Mouse (Mus musculus) G1E-ER4 (cell line): Measurements from ENCODE around the gene Sf1. TPM values are rescaled to one million over a fixed set of nuclear protein-coding genes. Genes with fewer than 3 reads are reported as not detected.

Experiments used
- GATA1 ChIP-seq: IDR thresholded peaks from one replicate; pipeline ENCODE4 v1.8.0; 2012; ENCODE audit warnings: low read length, inconsistent platforms
- polyA plus RNA-seq: library from polyadenylated mRNA; stranded (reverse); fragments of >175 nt; gene quantifications from 2 replicates; pipeline ENCODE4 v1.2.3, GENCODE M21; 2012

Sf1 gene
- polyA plus RNA-seq, 1 experiment, result 2,221 TPM

GRCm38 (mm10) chr19:6354030-6354429 lies 9.5 kb upstream of the Sf1 start:
- TF ChIP-seq GATA1, result no peak

- no peak for TF ChIP-seq GATA1
Observed at GRCm38 (mm10) chr19:6361291-6361690, 2.2 kb upstream of the Sf1 start.

- no peak for TF ChIP-seq GATA1
Observed at GRCm38 (mm10) chr19:6363091-6363410, 439 bp upstream of the Sf1 start.

- no peak for TF ChIP-seq GATA1
Observed at GRCm38 (mm10) chr19:6364317-6364725, 831 bp downstream of the Sf1 start.

DNA sequence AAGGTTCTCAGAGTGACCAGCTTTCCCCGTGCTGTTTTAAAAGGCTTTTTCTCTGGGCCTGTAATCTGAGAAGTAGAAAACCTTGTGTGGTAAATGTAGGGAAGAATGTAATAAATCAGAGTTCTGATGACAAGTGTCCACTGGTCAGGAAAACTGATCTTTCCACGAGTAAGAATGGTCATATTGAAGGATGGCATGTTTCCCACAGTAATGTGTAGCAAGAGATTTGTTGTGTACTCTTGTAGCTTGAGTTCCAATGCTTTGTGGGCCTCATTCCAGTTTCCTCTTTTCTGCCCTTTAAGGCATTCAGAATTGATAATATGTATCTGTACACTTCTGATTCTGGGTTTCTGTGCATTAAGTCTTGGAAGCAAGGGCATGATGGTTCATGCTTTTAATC lies 1.4 kb downstream of the Sf1 start:
- TF ChIP-seq GATA1, result no peak

- TF ChIP-seq GATA1, result no peak
Observed at GRCm38 (mm10) chr19:6370175-6370574, 6.7 kb downstream of the Sf1 start.

- TF ChIP-seq GATA1, result no peak
Observed at GRCm38 (mm10) chr19:6372433-6372832, 8.9 kb downstream of the Sf1 start.

DNA sequence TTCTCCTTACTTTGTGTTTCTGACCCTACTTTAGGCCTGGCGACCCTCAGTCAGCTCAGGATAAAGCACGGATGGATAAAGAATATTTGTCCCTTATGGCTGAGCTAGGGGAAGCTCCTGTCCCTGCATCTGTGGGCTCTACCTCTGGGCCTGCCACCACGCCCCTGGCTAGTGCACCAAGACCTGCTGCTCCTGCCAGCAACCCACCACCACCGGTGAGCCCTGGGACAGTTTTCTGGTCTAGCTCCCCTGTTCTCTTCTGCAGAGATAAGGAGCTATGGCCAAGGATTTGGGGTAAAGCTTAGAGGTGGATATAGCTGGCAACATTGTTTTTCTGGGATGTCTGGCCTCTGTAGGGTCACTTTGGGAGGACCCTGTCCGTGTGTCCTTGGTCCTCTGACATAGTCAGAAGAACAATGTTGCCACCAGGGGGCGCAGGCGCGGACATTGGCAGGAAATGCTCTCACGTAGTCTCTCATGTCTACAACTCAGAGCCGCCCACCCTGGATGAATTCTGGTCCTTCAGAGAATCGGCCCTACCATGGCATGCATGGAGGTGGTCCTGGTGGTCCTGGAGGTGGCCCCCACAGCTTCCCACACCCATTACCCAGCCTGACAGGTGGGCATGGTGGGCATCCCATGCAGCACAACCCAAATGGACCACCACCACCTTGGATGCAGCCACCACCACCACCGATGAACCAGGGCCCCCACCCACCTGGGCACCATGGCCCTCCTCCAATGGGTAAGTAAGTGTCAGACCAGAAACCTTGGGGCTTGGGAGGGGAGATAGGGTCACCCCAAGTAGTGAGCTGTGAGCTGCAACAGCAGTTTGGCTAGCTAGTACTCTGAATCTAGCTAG lies 10.3 kb downstream of the Sf1 start:
- TF ChIP-seq GATA1, result no peak

DNA sequence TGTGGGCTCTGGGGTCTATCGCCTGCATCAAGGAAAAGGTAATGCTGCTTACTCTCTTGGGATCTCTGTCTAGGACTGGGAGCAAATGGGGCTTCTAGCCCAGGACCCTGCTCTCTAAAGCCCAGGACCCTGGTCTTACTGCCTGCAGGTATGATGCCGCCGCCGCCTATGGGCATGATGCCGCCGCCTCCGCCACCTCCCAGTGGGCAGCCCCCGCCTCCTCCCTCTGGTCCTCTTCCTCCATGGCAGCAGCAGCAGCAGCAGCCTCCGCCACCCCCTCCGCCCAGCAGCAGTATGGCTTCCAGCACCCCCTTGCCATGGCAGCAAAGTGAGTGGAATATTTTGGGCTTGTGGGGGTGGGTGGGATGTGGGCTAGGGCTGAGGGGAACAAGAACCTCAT lies 11.1 kb downstream of the Sf1 start:
- TF ChIP-seq GATA1, result no peak

DNA sequence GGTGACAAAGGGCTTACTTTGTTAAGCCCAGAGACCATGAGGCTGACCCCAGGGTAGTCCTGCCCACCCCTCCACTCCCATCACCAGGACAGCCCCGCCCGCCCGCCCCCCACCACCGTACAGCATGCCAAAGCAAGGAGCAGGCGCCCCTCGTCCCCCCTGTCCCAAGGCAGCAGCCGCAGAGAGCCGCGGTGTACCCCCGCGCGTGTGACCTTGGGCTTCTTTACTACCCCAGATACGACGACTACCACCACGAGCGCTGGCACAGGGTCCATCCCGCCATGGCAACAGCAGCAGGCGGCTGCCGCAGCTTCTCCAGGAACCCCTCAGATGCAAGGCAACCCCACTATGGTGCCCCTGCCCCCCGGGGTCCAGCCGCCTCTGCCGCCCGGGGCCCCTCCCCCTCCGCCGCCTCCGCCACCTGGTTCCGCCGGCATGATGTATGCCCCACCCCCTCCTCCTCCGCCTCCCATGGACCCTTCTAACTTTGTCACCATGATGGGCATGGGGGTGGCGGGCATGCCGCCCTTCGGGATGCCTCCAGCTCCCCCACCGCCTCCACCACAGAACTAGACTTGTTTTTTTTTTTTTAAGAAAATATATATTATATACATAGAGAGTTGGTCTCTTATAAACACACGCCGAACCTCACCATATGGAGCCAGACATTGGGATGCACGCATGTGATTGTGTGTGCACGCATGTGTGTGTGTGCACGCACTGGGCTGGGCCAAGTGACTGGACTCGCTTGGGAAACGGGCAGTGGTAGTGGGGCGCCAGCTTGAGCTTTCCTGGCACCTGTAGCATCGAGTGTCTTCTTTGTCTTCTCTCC lies 12.1 kb downstream of the Sf1 start:
- no peak for TF ChIP-seq GATA1

GRCm38 (mm10) chr19:6376255-6376564 lies 12.7 kb downstream of the Sf1 start:
- TF ChIP-seq GATA1, result no peak

DNA sequence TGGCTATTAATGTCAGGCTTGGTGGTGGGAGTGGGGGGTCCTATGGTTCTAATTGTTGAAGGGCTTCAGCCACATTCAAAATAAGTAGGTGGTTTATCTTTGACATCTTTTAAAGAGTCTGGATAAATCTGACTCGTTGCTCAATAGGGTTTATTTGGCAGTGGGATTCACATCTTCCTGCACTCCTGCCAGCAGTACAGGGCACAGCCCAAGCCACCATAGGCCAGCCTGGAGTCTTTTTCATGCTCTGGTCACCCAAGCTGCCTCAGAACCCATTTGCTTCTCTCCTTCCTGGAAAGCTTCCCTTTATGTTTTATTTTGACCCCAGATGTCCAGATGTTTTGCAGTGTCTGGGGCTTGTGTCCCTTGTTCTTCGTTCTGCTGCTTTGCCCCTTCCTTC lies 13.2 kb downstream of the Sf1 start:
- no peak for TF ChIP-seq GATA1

- no peak for TF ChIP-seq GATA1
Observed at GRCm38 (mm10) chr19:6377327-6378040, 14.0 kb downstream of the Sf1 start.

- no peak for TF ChIP-seq GATA1
Observed at GRCm38 (mm10) chr19:6380411-6381166, 17.1 kb downstream of the Sf1 start.

DNA sequence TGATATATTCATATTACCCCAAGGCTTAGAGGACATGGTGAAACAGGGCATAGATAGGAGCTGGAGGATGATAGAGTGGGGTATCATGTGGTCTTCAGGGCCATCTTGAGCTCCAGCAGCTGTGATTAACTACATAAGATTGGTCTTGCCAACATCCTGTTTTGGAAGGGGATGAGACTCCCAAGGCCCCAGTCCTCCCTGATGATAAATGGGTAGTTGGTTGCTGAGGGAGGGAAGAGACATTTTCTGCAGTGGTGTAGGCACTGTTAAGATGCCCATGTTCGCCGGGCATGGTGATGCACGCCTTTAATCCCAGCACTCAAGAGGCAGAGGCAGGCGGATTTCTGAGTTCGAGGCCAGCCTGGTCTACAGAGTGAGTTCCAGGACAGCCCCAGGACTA lies 17.7 kb downstream of the Sf1 start:
- TF ChIP-seq GATA1, result no peak
